Mouse (Mus musculus) thymus, adult 2 months (tissue): ENCODE measurements at regions not wholly inside any gene's neighbourhood (a gene's known extent, or its start where the extent isn't known, plus 50 kb on each side); places are given as distances from the start of the nearest gene placed in this dataset.

ENCODE experiments used
- CTCF ChIP-seq: fragments of 200-500 bp; IDR thresholded peaks from 2 replicates; pipeline ENCODE4 v1.5.1; 2012; ENCODE audit warnings: mild to moderate bottlenecking, control low read depth, low read length, moderate library complexity, borderline replicate concordance; ENCODE audit not compliant: control insufficient read depth, poor library complexity, insufficient read depth; ENCODE audit errors: extremely low read depth
- POLR2A ChIP-seq: fragments of 200-500 bp; IDR thresholded peaks from 2 replicates; pipeline ENCODE4 v1.6.1; 2012; ENCODE audit warnings: mild to moderate bottlenecking, low read length, control low read depth, moderate library complexity; ENCODE audit not compliant: control insufficient read depth, poor library complexity, insufficient read depth; ENCODE audit errors: extremely low read depth

GRCm38 (mm10) chr13:15950143-15950542 is 61.5 kb upstream of the Inhba start:
- no peak for TF ChIP-seq POLR2A
- TF ChIP-seq CTCF, result no peak
